Mouse (Mus musculus): ENCODE results near the gene Gba.

GRCm38 (mm10) chr3:89225321-89225815 lies 22.6 kb downstream of the Gba start:
- TF ChIP-seq POLR2A (IDR thresholded peaks at IDR 0.05; ENCODE audit: borderline replicate concordance, insufficient read depth, low read length): no peak
- no peak for TF ChIP-seq CTCF (IDR thresholded peaks at IDR 0.05; ENCODE audit: borderline replicate concordance, insufficient read depth, low read depth, low read length)

Measured in cerebellum, adult 2 months (tissue).